Mouse (Mus musculus): ENCODE data around the gene Rft1.
A peak's percentile ranks its signal among the peaks of the same experiment; 100 is the strongest.

The Rft1 gene

GRCm38 (mm10) chr14:30625856-30626726, 28.1 kb upstream of the Rft1 start, which contains the start of gene Prkcd:
TSS of gene Prkcd (minus strand) at chr14:30626210.
- no peaks in the 10 kb centered on the region for H3K9me3 ChIP-seq (ENCODE audit: low read length)
- H3K4me3 ChIP-seq (replicated peaks; ENCODE audit: low read length): peak within 1 kb of the TSS; percentile 91
- peaks cover 48% of the 10 kb centered on the region for H3K4me1 ChIP-seq (replicated peaks; ENCODE audit: low read depth, low read length)
- peaks cover 64% of the 10 kb centered on the region for H3K27me3 ChIP-seq (ENCODE audit: insufficient read depth, low read length)
- no peaks in the 10 kb centered on the region for H3K36me3 ChIP-seq (ENCODE audit: insufficient read depth, low read length)
- TF ChIP-seq NANOG (IDR thresholded peaks at IDR 0.05; ENCODE audit: borderline replicate concordance, low read length) (no peak), POU5F1 (IDR thresholded peaks at IDR 0.05; ENCODE audit: borderline replicate concordance, low read length) (no peak), CTCF (conservative IDR thresholded peaks at IDR 0.05; ENCODE audit: low read length) (no peak)

DNA sequence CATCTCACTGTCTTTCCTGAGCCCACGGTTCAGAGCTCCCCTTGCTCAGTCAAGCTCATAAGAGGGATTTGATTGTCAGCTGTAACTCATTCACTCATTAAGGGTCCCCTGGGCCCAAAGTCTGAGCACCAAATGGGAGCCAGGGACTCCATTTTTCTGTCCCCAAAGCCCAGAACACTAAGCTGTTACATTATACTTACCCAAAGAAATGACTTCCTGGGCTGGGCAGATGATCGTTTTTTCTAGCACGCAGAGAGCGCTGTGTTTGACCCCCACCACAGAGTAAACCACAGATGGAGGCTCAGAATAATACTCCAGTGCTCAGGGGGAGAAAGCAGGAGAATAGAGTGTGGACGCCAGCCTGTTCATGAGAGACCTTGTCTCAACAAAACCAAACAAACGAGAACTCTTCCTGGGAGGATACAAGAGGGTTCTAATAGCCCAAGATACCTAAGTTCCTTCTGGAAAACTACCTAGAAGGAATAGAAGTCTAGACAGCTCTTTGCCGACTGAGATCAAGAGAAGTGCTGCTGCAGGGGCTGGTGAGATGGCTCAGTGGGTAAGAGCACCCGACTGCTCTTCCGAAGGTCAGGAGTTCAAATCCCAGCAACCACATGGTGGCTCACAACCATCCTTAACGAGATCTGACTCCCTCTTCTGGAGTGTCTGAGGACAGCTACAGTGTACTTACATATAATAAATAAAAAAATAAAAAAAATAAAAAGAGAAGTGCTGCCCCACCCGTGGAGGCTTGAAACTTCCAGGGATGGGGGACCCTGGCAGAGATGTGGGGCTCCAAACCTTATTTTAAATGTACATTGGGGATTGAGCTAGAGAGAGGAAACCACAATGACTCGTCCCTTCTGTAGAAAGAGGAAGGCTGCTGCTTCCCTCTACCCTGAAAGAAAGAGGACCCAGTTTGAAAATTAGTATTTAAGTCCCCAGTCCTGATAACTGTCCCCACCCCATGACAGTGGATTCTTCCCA, 27.1 kb upstream of the Rft1 start:
- Histone ChIP-seq H3K4me1 (replicated peaks; ENCODE audit: low read depth, low read length) (peaks cover 56% of the 10 kb centered on the region), H3K4me3 (replicated peaks; ENCODE audit: low read length) (peak overlapping the region; percentile 91), H3K9me3 (ENCODE audit: low read length) (no peaks in the 10 kb centered on the region), H3K27me3 (ENCODE audit: insufficient read depth, low read length) (peaks cover 64% of the 10 kb centered on the region), H3K36me3 (ENCODE audit: insufficient read depth, low read length) (no peaks in the 10 kb centered on the region)
- TF ChIP-seq NANOG (IDR thresholded peaks at IDR 0.05; ENCODE audit: borderline replicate concordance, low read length) (no peak), CTCF (conservative IDR thresholded peaks at IDR 0.05; ENCODE audit: low read length) (no peak), POU5F1 (IDR thresholded peaks at IDR 0.05; ENCODE audit: borderline replicate concordance, low read length) (no peak)

GRCm38 (mm10) chr14:30628235-30628634, 25.9 kb upstream of the Rft1 start:
- Histone ChIP-seq H3K9me3 (ENCODE audit: low read length) (no peaks in the 10 kb centered on the region), H3K36me3 (ENCODE audit: insufficient read depth, low read length) (no peaks in the 10 kb centered on the region), H3K4me1 (replicated peaks; ENCODE audit: low read depth, low read length) (peaks cover 68% of the 10 kb centered on the region), H3K4me3 (replicated peaks; ENCODE audit: low read length) (no peak overlapping the region), H3K27me3 (ENCODE audit: insufficient read depth, low read length) (peaks cover 64% of the 10 kb centered on the region)
- TF ChIP-seq POU5F1 (IDR thresholded peaks at IDR 0.05; ENCODE audit: borderline replicate concordance, low read length) (no peak), NANOG (IDR thresholded peaks at IDR 0.05; ENCODE audit: borderline replicate concordance, low read length) (no peak), CTCF (conservative IDR thresholded peaks at IDR 0.05; ENCODE audit: low read length) (no peak)

DNA sequence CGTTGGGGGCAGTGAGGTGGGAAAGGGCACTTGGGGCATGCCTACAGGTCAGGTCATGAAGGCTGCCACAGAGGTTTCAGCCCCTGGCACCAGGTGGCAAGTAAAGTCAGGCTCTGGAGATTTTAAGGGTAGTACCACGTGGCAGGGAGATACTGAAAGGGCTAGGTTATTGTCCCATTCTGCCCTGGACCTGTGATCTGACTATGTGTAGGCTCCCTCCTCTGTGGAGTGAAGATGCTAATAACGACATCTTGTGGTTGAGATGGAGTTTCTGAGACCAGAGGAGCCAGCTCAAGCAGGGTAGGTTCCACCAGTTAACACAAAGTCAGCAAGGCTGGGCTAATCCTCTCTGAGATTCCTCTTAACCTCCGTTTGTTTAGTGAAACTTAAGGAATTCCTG, 24.3 kb upstream of the Rft1 start:
- no peak for TF ChIP-seq POU5F1 (IDR thresholded peaks at IDR 0.05; ENCODE audit: borderline replicate concordance, low read length)
- TF ChIP-seq CTCF (conservative IDR thresholded peaks at IDR 0.05; ENCODE audit: low read length): no peak
- no peak for TF ChIP-seq NANOG (IDR thresholded peaks at IDR 0.05; ENCODE audit: borderline replicate concordance, low read length)
- H3K4me3 ChIP-seq (replicated peaks; ENCODE audit: low read length): no peak overlapping the region
- H3K4me1 ChIP-seq (replicated peaks; ENCODE audit: low read depth, low read length): peaks cover 56% of the 10 kb centered on the region
- H3K9me3 ChIP-seq (ENCODE audit: low read length): no peaks in the 10 kb centered on the region
- no peaks in the 10 kb centered on the region for H3K36me3 ChIP-seq (ENCODE audit: insufficient read depth, low read length)
- H3K27me3 ChIP-seq (ENCODE audit: insufficient read depth, low read length): peaks cover 56% of the 10 kb centered on the region

- Histone ChIP-seq H3K9me3 (ENCODE audit: low read length) (no peaks in the 10 kb centered on the region), H3K36me3 (ENCODE audit: insufficient read depth, low read length) (no peaks in the 10 kb centered on the region), H3K27me3 (ENCODE audit: insufficient read depth, low read length) (peaks cover 51% of the 10 kb centered on the region), H3K4me3 (replicated peaks; ENCODE audit: low read length) (no peak overlapping the region), H3K4me1 (replicated peaks; ENCODE audit: low read depth, low read length) (peaks cover 48% of the 10 kb centered on the region)
- TF ChIP-seq NANOG (IDR thresholded peaks at IDR 0.05; ENCODE audit: borderline replicate concordance, low read length) (no peak), POU5F1 (IDR thresholded peaks at IDR 0.05; ENCODE audit: borderline replicate concordance, low read length) (no peak), CTCF (conservative IDR thresholded peaks at IDR 0.05; ENCODE audit: low read length) (no peak)
Measured at GRCm38 (mm10) chr14:30630811-30631576, 23.2 kb upstream of the Rft1 start.

GRCm38 (mm10) chr14:30631834-30632233, 22.3 kb upstream of the Rft1 start:
- no peak overlapping the region for H3K4me3 ChIP-seq (replicated peaks; ENCODE audit: low read length)
- TF ChIP-seq NANOG (IDR thresholded peaks at IDR 0.05; ENCODE audit: borderline replicate concordance, low read length) (no peak), CTCF (conservative IDR thresholded peaks at IDR 0.05; ENCODE audit: low read length) (no peak), POU5F1 (IDR thresholded peaks at IDR 0.05; ENCODE audit: borderline replicate concordance, low read length) (no peak)

DNA sequence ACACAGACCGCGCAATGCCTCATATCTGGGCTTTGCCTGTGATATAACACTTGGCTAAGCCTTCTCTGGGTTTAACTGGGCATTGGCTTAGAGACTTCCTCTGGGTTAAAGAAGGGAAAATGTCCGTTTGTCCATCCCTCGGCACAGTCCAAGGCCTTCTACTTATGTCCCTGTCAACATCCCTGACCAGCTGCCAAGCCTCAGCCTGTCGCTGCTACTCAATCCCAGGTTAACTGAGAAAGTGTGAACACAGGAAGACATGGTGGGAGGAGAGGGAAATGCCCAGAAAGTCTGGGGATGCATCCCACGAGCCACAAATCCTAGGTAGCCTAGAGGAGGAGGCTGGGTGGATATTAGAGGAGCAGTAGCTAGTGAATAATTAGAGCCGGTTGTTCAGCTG, 20.5 kb upstream of the Rft1 start:
- H3K9me3 ChIP-seq (ENCODE audit: low read length): no peaks in the 10 kb centered on the region
- H3K4me3 ChIP-seq (replicated peaks; ENCODE audit: low read length): no peak overlapping the region
- peaks cover 44% of the 10 kb centered on the region for H3K4me1 ChIP-seq (replicated peaks; ENCODE audit: low read depth, low read length)
- peaks cover 34% of the 10 kb centered on the region for H3K27me3 ChIP-seq (ENCODE audit: insufficient read depth, low read length)
- no peak for TF ChIP-seq CTCF (conservative IDR thresholded peaks at IDR 0.05; ENCODE audit: low read length)
- no peak for TF ChIP-seq NANOG (IDR thresholded peaks at IDR 0.05; ENCODE audit: borderline replicate concordance, low read length)
- TF ChIP-seq POU5F1 (IDR thresholded peaks at IDR 0.05; ENCODE audit: borderline replicate concordance, low read length): no peak
- no peaks in the 10 kb centered on the region for H3K36me3 ChIP-seq (ENCODE audit: insufficient read depth, low read length)

More at GRCm38 (mm10) chr14:30631834-30632233, 22.3 kb upstream of the Rft1 start:
- peaks cover 44% of the 10 kb centered on the region for H3K4me1 ChIP-seq (replicated peaks; ENCODE audit: low read depth, low read length)
- no peaks in the 10 kb centered on the region for H3K36me3 ChIP-seq (ENCODE audit: insufficient read depth, low read length)
- H3K27me3 ChIP-seq (ENCODE audit: insufficient read depth, low read length): peaks cover 48% of the 10 kb centered on the region
- H3K9me3 ChIP-seq (ENCODE audit: low read length): no peaks in the 10 kb centered on the region

Data from E14TG2a.4 (cell line).